Mouse (Mus musculus) heart, postnatal 36 days (tissue): ENCODE results near the gene Vwa3b. TPM values are rescaled to one million over a fixed set of nuclear protein-coding genes. Genes with fewer than 3 reads are reported as not detected.

Experiments
- DNase-seq, 2 experiments: peaks; one replicate each; pipeline ENCODE4 v3.0.0; 2021 to 2022
- intact Hi-C: fragments of 180-260 bp; cut with DNase I; formaldehyde crosslinking; loops from one replicate; pipeline ENCODE4 v1.15.1; 2025
- total RNA-seq, 2 experiments: library from RNA; stranded (reverse); gene quantifications; 2 replicates each; pipeline ENCODE4 v1.2.3; 2021

Vwa3b gene
- total RNA-seq: under 1 TPM in 1 of 2 experiments, not detected in 1; 0.56 TPM

GRCm38 (mm10) chr1:37025962-37026686, at the start of gene Vwa3b:
Gene Vwa3b (plus strand): TSS chr1:37026596.
- intact Hi-C loops: loop anchor here (5.0 kb wide), 1 partner anchor 84 kb away; the partner anchor contains the start of gene Tmem131

DNA sequence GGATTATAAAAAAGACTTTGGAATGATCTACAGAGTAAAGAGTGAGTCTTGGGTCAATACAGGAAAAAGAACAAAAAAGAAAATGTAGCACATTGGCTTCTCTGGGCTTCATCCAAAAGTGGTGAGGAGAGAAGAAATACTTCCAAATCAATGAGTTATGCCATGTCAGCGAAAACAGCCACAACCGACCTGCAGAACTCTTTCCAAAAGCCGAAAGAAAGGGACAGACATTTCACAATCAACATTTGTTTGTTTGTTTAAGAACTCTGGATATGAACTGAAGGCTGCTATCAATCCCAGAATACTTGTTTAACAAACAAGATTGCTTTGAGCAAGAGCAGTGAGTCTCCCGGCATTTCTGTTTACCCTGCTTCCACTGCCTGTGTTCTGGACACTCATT, 49.6 kb upstream of the Vwa3b start:
- intact Hi-C loops: no loop called here
- no peak for DNase-seq

More at GRCm38 (mm10) chr1:37025962-37026686, at the start of gene Vwa3b:
- DNase-seq: no peak

DNA sequence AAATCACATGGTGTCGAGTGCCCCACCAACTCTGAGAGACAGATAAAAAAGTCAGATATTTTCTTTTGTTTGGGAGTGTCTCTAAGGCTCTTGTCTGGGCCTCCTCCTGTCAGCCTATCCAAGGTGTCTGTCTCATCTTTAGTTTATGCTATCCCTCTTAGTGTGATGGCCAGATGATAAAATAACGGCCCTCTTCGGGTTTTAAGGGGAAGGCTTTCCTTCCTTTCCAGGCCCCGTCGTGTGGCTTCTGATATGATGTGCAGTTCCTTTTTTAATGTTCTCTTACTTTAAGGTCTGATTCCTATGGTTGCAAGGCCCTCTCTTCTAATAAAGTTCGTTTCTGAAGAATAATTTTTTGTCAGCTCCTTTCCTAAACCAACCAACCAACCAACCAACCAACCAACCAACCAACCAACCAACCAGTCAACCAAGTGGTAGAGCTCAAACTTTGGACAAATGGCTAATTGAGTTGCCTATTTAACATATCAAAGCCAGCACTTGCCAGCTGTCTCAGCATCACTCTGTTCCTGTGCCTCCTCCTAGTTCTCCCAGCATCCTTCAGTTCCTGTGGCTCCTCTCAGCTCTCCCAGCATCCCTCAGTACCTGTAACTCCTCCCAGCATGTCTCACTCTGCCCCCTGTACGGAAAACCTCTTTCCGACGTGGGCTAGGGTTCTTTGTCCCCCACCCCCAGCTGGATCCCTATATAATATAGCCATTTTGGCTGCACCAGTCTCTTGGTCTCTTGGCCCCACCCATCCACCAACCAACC, 44.0 kb upstream of the Vwa3b start:
- no peak for DNase-seq
- intact Hi-C loops: no loop called here

DNA sequence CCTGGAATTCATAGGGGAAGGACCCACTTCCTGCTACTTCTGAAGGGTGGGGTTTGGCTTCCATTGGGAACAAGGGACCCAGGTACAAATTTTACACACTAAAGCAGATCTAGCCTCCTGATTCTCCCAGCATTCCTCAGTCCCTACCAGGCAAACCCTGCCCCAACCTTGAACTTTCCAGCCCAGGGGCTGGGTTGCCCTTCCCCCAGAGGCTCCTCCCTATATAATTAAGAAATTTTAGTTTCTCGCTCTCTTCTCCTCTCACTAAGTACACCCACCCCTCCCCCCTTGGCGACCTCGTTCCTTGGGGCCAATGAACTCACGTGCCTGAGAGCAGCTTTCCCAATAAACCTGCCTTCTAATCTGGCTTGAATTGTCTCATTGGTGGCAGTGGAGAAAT, 42.6 kb upstream of the Vwa3b start:
- DNase-seq: no peak
- intact Hi-C loops: no loop called here

DNA sequence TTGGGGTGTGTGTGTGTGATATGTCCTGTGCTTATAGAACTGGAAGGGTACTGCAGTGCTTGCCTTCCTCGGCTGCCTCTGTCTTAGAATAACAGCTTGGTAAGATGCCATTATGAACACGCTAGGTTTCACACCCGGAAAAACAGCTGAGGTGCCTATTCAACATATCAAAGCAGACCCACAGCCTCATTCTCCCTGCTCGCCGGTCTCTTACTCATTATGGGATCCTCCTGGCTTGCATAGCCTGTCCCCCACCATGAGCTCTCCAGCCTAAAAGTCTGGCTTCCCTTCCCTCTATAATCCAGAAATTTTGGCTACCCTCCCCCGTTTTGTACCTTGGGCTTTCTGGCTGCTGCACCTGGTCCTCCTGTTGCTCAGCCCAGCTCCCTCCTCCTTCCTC, 42.0 kb upstream of the Vwa3b start:
- intact Hi-C loops: no loop called here
- DNase-seq: no peak

DNA sequence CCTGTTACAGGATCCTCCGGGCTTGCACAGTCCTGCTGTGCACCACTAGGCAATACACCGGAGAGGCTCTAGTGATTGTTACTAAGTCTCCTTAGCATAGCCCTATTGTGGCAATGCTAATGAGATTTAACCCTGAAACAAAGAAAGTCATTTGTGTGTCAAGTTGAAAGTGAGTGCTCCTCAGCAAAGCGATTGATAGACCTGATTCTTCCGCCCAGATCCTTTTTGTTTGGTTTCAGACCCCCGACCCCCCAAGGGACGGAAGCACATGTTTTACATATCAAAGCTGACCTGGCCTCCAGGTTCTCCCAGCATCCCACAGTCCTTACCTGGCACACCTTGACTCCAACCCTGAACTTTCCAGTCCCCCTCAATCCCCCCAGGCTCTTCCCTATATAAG, 40.5 kb upstream of the Vwa3b start:
- intact Hi-C loops: no loop called here
- no peak for DNase-seq

GRCm38 (mm10) chr1:36986396-36987160, 39.8 kb upstream of the Vwa3b start:
- intact Hi-C loops: no loop called here
- DNase-seq: no peak

- no peak for DNase-seq
These were observed 38.9 kb upstream of the Vwa3b start for GRCm38 (mm10) chr1:36987172-36988148.

DNA sequence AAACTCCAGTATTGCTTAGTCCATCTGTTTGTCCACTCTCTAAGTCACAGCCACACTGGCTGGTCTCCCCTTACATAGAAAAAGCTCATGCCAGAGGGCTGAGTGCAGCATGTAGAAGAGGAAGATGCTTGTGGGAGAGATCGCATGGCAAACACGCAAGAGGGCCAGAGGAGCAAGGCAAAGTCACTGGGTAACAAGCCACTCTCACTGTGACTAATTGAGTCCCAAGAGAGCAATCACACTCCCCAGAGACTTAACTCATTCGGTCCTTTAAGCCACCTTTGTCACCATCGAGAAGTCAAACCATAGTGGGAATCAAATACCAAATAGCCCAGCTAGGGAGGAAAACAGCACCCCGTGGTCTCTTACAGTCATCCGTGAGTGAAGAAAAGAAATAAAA, 38.2 kb upstream of the Vwa3b start:
- intact Hi-C loops: no loop called here
- DNase-seq: no peak

More at GRCm38 (mm10) chr1:36987172-36988148, 38.9 kb upstream of the Vwa3b start:
- intact Hi-C loops: no loop called here

GRCm38 (mm10) chr1:36988561-36988960, 37.8 kb upstream of the Vwa3b start:
- no peak for DNase-seq

DNA sequence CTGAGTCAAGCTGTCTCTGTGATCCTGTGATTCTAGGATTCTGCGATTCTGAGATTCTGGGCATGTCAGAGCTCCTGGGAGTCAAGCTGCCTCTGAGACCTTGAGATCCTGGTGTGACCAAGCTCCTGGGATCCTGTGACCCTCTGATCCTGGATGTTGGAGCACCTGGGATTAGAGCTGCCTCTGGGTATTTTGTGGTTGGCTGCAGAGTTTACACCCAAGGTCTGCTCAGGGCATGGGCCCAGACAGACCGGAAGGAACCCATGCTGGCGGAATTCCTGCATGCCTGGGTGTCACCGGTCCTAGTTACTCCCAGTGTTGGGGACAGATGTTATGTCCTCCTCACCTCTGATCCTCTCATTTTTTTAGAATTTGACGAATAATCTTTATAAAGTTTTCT, 32.1 kb upstream of the Vwa3b start:
- intact Hi-C loops: loop anchor here (2.0 kb wide), 1 partner anchor 53 kb away; no protein-coding TSS in a partner anchor
- no peak for DNase-seq

More at GRCm38 (mm10) chr1:36988561-36988960, 37.8 kb upstream of the Vwa3b start:
- intact Hi-C loops: no loop called here

DNA sequence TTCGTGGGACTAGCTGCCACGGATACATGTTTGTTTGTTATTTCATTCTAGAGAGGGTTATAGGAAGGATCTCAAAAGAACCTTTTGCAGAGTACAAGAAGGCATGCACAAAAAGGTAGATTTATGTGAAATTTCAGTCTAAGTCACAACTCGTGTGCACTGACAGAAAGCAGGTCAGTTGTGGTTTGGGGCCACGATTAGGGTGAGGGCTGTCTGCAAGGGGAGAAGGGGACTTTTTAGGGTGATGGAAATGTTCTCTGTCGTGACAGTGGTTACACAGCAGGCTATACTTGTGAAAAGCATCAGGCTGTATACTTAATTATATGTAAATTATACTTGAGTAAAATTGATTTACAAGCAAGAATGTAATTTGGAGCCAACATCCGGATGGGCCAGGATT, 30.6 kb upstream of the Vwa3b start:
- intact Hi-C loops: loop anchor here (2.0 kb wide), 1 partner anchor 55 kb away; no protein-coding TSS in a partner anchor
- no peak for DNase-seq

DNA sequence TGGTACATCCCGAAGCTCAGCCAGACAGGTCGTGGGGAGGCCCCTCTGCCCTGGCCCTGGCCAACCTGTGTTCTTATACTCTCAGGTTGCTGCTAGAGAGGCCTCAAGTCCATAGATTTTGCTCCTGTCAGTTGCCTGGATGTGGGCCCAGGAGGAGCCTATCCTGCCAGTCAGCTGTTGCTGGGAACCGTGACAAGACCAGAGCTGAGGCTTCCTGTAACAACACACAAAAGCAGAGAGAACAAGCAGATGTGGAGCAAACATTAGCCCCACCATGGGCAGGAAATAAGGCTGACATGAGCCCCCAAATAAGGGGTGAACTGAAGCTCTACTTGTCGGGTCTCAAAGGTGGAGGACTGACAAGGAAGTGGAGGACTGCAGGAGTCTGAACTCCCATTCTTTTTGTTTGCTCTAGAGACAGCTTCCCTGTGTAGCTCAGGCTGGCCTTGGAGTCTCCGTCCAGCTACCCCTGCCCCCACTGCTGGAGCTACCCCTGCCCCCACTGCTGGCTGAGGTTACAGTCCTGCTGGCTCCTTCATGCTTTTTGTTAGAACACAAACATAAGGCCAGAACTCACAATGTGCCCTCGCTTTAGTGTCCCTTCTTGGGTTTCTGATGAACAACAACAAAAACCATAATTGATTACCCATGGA, 29.7 kb upstream of the Vwa3b start:
- intact Hi-C loops: no loop called here
- DNase-seq: peak; percentile 55 to 60

- intact Hi-C loops: no loop called here
- no peak for DNase-seq
These were observed 26.1 kb upstream of the Vwa3b start for GRCm38 (mm10) chr1:37000307-37000706.

DNA sequence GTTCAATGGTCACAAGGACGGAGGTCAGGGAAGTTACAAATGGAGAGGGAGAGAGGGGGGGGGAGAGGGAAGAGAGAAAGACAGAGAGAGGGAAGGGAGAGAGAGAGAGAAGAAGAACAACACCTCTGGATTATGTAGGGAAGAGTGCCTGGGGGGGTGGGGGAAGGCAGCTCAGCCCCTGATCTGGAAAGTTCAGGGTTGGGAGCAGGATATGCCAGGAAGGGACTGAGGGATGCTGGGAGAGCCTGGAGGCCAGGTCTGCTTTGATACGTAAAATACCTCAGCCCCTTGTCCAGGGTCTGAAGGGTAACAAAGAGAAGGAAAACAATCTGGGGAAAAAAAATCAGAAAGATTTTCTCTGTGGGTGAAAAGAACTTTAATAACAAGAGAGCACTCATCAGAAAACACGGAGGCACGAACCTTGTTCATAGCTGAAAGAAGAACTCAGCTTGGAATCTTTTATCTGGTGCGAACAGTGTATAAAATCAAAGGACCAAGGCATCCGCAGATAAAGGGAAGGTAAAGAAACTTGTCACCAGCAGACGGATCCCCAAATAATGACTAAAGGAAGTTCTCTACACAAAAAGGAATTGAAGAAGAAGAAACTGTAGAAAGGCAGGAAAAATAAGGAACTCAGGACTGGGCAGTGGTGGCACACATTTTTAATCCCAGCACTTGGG, 24.6 kb upstream of the Vwa3b start:
- no peak for DNase-seq
- intact Hi-C loops: no loop called here

- intact Hi-C loops: no loop called here
- no peak for DNase-seq
These were observed 23.9 kb upstream of the Vwa3b start for GRCm38 (mm10) chr1:37002316-37003008.

GRCm38 (mm10) chr1:37004533-37004932, 21.9 kb upstream of the Vwa3b start:
- no peak for DNase-seq
- intact Hi-C loops: no loop called here

DNA sequence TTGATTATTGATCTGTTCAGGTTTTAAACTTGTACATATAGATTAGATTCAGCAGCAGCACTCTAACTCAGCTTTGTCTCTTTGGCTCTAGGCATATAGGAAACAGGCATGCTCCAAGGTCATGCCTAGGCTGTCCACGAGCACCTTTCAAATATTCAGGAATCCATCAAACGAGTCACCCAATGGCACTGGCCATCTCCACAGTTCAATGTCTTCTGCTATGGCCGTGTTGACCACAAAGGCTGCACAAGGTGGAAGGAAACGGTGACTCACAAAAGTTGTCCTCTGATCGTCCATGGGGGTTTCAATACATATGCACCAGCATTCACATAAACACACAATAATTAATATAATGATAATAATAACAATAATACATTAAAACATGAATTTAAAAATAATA, 21.4 kb upstream of the Vwa3b start:
- DNase-seq: no peak
- intact Hi-C loops: no loop called here
